Comparison of ENCODE assay signal across 24 mouse cellular contexts in genomic region chr4:108796701-108797100, GRCm38 (mm10). TPM values are rescaled to one million over a fixed set of nuclear protein-coding genes. Genes with fewer than 3 reads are reported as not detected.
DNase-seq lines count a peak whose midpoint lies in the region; ATAC-seq and TF ChIP-seq lines count a peak whose summit lies in the region.
"Had no signal": no experiment of that assay in that cellular context is flagged by ENCODE, and none has a peak within 500 bp of the region (broad histone marks: within the 10 kb centered on the region; RNA-seq: fewer than 3 reads in every experiment).

No protein-coding gene starts in this region.

- peaks cover 4% of the 10 kb centered on the region for H3K4me1 ChIP-seq in kidney, embryonic 15.5 days
- H3K4me1 ChIP-seq in midbrain, embryonic 11.5 days (ENCODE audit: control insufficient read depth, insufficient read depth, low read length): no peaks in the 10 kb centered on the region
- no peaks in the 10 kb centered on the region for H3K4me1 ChIP-seq in midbrain, embryonic 10.5 days
- no peaks in the 10 kb centered on the region for H3K4me1 ChIP-seq in kidney, postnatal 0 days (replicated peaks; ENCODE audit: insufficient read depth, low read length)

- 24% methylated on average over 4 of the region's 4 CpGs for WGBS in kidney, embryonic 15.5 days
- WGBS in midbrain, embryonic 11.5 days: 69% methylated on average over 4 of the region's 4 CpGs
- WGBS in midbrain, embryonic 10.5 days: 70% methylated on average over 4 of the region's 4 CpGs
- WGBS in kidney, postnatal 0 days: 23% methylated on average over 4 of the region's 4 CpGs

- H3K36me3 ChIP-seq in kidney, embryonic 15.5 days: no peaks in the 10 kb centered on the region
- H3K36me3 ChIP-seq in midbrain, embryonic 11.5 days (ENCODE audit: control insufficient read depth, insufficient read depth, low read length): no peaks in the 10 kb centered on the region
- H3K36me3 ChIP-seq in midbrain, embryonic 10.5 days: no peaks in the 10 kb centered on the region
- H3K36me3 ChIP-seq in kidney, postnatal 0 days (ENCODE audit: insufficient read depth, low read length): no peaks in the 10 kb centered on the region
- H3K36me3 ChIP-seq: forebrain, embryonic 10.5 days; heart, embryonic 15.5 days had no signal

- ATAC-seq in kidney, embryonic 15.5 days (replicated peaks; ENCODE audit: low FRiP score): no peak
- no peak for ATAC-seq in midbrain, embryonic 11.5 days (ENCODE audit: low FRiP score)
- no peak for ATAC-seq in kidney, postnatal 0 days (replicated peaks; ENCODE audit: low FRiP score, low read depth)
- ATAC-seq: forebrain, postnatal 0 days; hindbrain, embryonic 16.5 days; intestine, embryonic 16.5 days had no signal

- peak; percentile 5 for DNase-seq in kidney, adult 18-20 months
- peak; percentile 75 for DNase-seq in midbrain, embryonic 11.5 days (ENCODE audit: low spot score, missing footprints)
- no peak for DNase-seq in midbrain, embryonic 10.5 days (ENCODE audit: low spot score)
- peak; percentile 26 for DNase-seq in kidney, postnatal 0 days (ENCODE audit: low spot score)
- DNase-seq in right cerebral cortex, postnatal 10 days (ENCODE audit: low spot score in 2 of 2): no peak
- no peak for DNase-seq in adrenal gland, postnatal 25 days
- DNase-seq: adrenal gland, postnatal 14 days; cerebellum, adult 18-20 months; cerebellum, postnatal 25 days; forebrain, postnatal 0 days; left cerebral cortex, postnatal 4 days; liver; midbrain, embryonic 14.5 days; right cerebral cortex, postnatal 25 days; thymus, adult 2 months had no signal

- H3K27me3 ChIP-seq in kidney, embryonic 15.5 days: no peaks in the 10 kb centered on the region
- no peaks in the 10 kb centered on the region for H3K27me3 ChIP-seq in midbrain, embryonic 11.5 days (ENCODE audit: control insufficient read depth, insufficient read depth, low read length)
- no peaks in the 10 kb centered on the region for H3K27me3 ChIP-seq in midbrain, embryonic 10.5 days (ENCODE audit: low read depth, poor library complexity, severe bottlenecking)
- no peaks in the 10 kb centered on the region for H3K27me3 ChIP-seq in kidney, postnatal 0 days (ENCODE audit: insufficient read depth, low read length)
- H3K27me3 ChIP-seq: heart, embryonic 15.5 days had no signal

- no peak overlapping the region for H3K9ac ChIP-seq in kidney, embryonic 15.5 days
- no peak overlapping the region for H3K9ac ChIP-seq in midbrain, embryonic 11.5 days (ENCODE audit: low read length)
- no peak overlapping the region for H3K9ac ChIP-seq in kidney, postnatal 0 days (ENCODE audit: low read depth, low read length)
- H3K9ac ChIP-seq: forebrain, postnatal 0 days; heart, embryonic 15.5 days had no signal

- H3K4me3 ChIP-seq in kidney, embryonic 15.5 days (replicated peaks): no peak overlapping the region
- H3K4me3 ChIP-seq in midbrain, embryonic 11.5 days (ENCODE audit: low read depth, low read length): no peak overlapping the region
- no peak overlapping the region for H3K4me3 ChIP-seq in midbrain, embryonic 10.5 days
- H3K4me3 ChIP-seq in kidney, postnatal 0 days (replicated peaks; ENCODE audit: low read depth, low read length): no peak overlapping the region
- H3K4me3 ChIP-seq: forebrain, embryonic 10.5 days; heart, embryonic 15.5 days; left cerebral cortex, adult 2 months; myocyte had no signal

- H3K4me2 ChIP-seq in kidney, embryonic 15.5 days: no peak overlapping the region
- H3K4me2 ChIP-seq in midbrain, embryonic 11.5 days: no peak overlapping the region
- H3K4me2 ChIP-seq in kidney, postnatal 0 days (ENCODE audit: low read length): no peak overlapping the region
- H3K4me2 ChIP-seq: heart, embryonic 15.5 days had no signal

- TF ChIP-seq CTCF in kidney, postnatal 0 days (IDR thresholded peaks at IDR 0.05; ENCODE audit: low read depth): no peak

- H3K9me3 ChIP-seq in kidney, embryonic 15.5 days (replicated peaks): no peaks in the 10 kb centered on the region
- H3K9me3 ChIP-seq in midbrain, embryonic 11.5 days (ENCODE audit: control insufficient read depth, low read length): no peaks in the 10 kb centered on the region
- H3K9me3 ChIP-seq in midbrain, embryonic 10.5 days (replicated peaks): no peaks in the 10 kb centered on the region
- H3K9me3 ChIP-seq in kidney, postnatal 0 days (replicated peaks; ENCODE audit: low read length): no peaks in the 10 kb centered on the region
- H3K9me3 ChIP-seq: forebrain, embryonic 10.5 days; heart, embryonic 15.5 days had no signal

- no peak overlapping the region; the same call in 1 of the 2 replicates for H3K27ac ChIP-seq in kidney, embryonic 15.5 days
- no peak overlapping the region for H3K27ac ChIP-seq in midbrain, embryonic 11.5 days (ENCODE audit: low read depth, low read length)
- no peak overlapping the region for H3K27ac ChIP-seq in midbrain, embryonic 10.5 days (replicated peaks)
- no peak overlapping the region for H3K27ac ChIP-seq in kidney, postnatal 0 days
- H3K27ac ChIP-seq: forebrain, embryonic 10.5 days; heart, embryonic 15.5 days; left cerebral cortex, adult 2 months had no signal

RNA-seq across cellular contexts. Expression of gene Zfyve9, which starts 16.1 kb away (rescaled TPM):
- polyA plus RNA-seq in kidney, embryonic 15.5 days (2015; fragmentation: Nextera tagmentation; extraction: Ambion mirVana): 4.7 and 6.1 TPM in 2 replicates
- polyA plus RNA-seq in midbrain, embryonic 11.5 days (2014; fragmentation: Nextera tagmentation; extraction: Ambion mirVana): 3.6 and 3.9 TPM in 2 replicates
- polyA plus RNA-seq in midbrain, embryonic 10.5 days (2016; fragmentation: Nextera tagmentation; extraction: Ambion mirVana): 3.9 and 4.5 TPM in 2 replicates
- polyA plus RNA-seq in kidney, postnatal 0 days (2015; fragmentation: Nextera tagmentation; extraction: Ambion mirVana): 3.8 and 4.2 TPM in 2 replicates
- 31.5 and 31.6 TPM in 2 replicates for total RNA-seq in adrenal gland, postnatal 25 days (2021)

RNA-seq across cellular contexts. Expression of gene Btf3l4, which starts 36.7 kb away (rescaled TPM):
- 162 and 177 TPM in 2 replicates for polyA plus RNA-seq in kidney, embryonic 15.5 days (2015; fragmentation: Nextera tagmentation; extraction: Ambion mirVana)
- polyA plus RNA-seq in midbrain, embryonic 11.5 days (2014; fragmentation: Nextera tagmentation; extraction: Ambion mirVana): 284 and 311 TPM in 2 replicates
- 213 and 242 TPM in 2 replicates for polyA plus RNA-seq in midbrain, embryonic 10.5 days (2016; fragmentation: Nextera tagmentation; extraction: Ambion mirVana)
- 169 and 174 TPM in 2 replicates for polyA plus RNA-seq in kidney, postnatal 0 days (2015; fragmentation: Nextera tagmentation; extraction: Ambion mirVana)
- 94.9 and 144 TPM in 2 replicates for total RNA-seq in adrenal gland, postnatal 25 days (2021)

RNA-seq across cellular contexts. Expression of gene Txndc12, which starts 37.7 kb away (rescaled TPM):
- 111 and 112 TPM in 2 replicates for polyA plus RNA-seq in kidney, embryonic 15.5 days (2015; fragmentation: Nextera tagmentation; extraction: Ambion mirVana)
- 112 and 113 TPM in 2 replicates for polyA plus RNA-seq in midbrain, embryonic 11.5 days (2014; fragmentation: Nextera tagmentation; extraction: Ambion mirVana)
- 93.5 and 102 TPM in 2 replicates for polyA plus RNA-seq in midbrain, embryonic 10.5 days (2016; fragmentation: Nextera tagmentation; extraction: Ambion mirVana)
- 94.0 and 98.3 TPM in 2 replicates for polyA plus RNA-seq in kidney, postnatal 0 days (2015; fragmentation: Nextera tagmentation; extraction: Ambion mirVana)
- 72.1 and 75.5 TPM in 2 replicates for total RNA-seq in adrenal gland, postnatal 25 days (2021)

RNA-seq across cellular contexts. Expression of gene Kti12, which starts 50.9 kb away (rescaled TPM):
- 62.3 and 65.1 TPM in 2 replicates for polyA plus RNA-seq in kidney, embryonic 15.5 days (2015; fragmentation: Nextera tagmentation; extraction: Ambion mirVana)
- 44.0 and 49.9 TPM in 2 replicates for polyA plus RNA-seq in midbrain, embryonic 11.5 days (2014; fragmentation: Nextera tagmentation; extraction: Ambion mirVana)
- 53.4 and 62.2 TPM in 2 replicates for polyA plus RNA-seq in midbrain, embryonic 10.5 days (2016; fragmentation: Nextera tagmentation; extraction: Ambion mirVana)
- polyA plus RNA-seq in kidney, postnatal 0 days (2015; fragmentation: Nextera tagmentation; extraction: Ambion mirVana): 52.2 and 53.5 TPM in 2 replicates
- 32.4 and 33.4 TPM in 2 replicates for total RNA-seq in adrenal gland, postnatal 25 days (2021)

RNA-seq across cellular contexts. Expression of gene A730015C16Rik, which starts 51.7 kb away (rescaled TPM):
- 1.1 and 1.6 TPM in 2 replicates for polyA plus RNA-seq in kidney, embryonic 15.5 days (2015; fragmentation: Nextera tagmentation; extraction: Ambion mirVana)
- 1.2 TPM in 2 replicates for polyA plus RNA-seq in midbrain, embryonic 11.5 days (2014; fragmentation: Nextera tagmentation; extraction: Ambion mirVana)
- polyA plus RNA-seq in midbrain, embryonic 10.5 days (2016; fragmentation: Nextera tagmentation; extraction: Ambion mirVana): 1.5 and 1.8 TPM in 2 replicates
- polyA plus RNA-seq in kidney, postnatal 0 days (2015; fragmentation: Nextera tagmentation; extraction: Ambion mirVana): 1.8 and 2.4 TPM in 2 replicates
- not detected in 2 replicates for total RNA-seq in adrenal gland, postnatal 25 days (2021)
- total RNA-seq: adrenal gland, postnatal 14 days; gastrocnemius, adult 18-20 months; heart, adult 18-20 months; left cerebral cortex, adult 2 months; left cerebral cortex, postnatal 4 days had no signal
- polyA plus RNA-seq: thymus, adult 2 months had no signal

Comparison
In these comparisons a context has a peak if more than half of its experiments do, and no peak if none do; other contexts are left out.
1. DNase-seq: peak in kidney, adult 18-20 months (single experiment), midbrain, embryonic 11.5 days (single experiment) and kidney, postnatal 0 days (single experiment); none in midbrain, embryonic 10.5 days (single experiment), right cerebral cortex, postnatal 10 days (0 of 2) and adrenal gland, postnatal 25 days (single experiment).